In the genomic region with DNA sequence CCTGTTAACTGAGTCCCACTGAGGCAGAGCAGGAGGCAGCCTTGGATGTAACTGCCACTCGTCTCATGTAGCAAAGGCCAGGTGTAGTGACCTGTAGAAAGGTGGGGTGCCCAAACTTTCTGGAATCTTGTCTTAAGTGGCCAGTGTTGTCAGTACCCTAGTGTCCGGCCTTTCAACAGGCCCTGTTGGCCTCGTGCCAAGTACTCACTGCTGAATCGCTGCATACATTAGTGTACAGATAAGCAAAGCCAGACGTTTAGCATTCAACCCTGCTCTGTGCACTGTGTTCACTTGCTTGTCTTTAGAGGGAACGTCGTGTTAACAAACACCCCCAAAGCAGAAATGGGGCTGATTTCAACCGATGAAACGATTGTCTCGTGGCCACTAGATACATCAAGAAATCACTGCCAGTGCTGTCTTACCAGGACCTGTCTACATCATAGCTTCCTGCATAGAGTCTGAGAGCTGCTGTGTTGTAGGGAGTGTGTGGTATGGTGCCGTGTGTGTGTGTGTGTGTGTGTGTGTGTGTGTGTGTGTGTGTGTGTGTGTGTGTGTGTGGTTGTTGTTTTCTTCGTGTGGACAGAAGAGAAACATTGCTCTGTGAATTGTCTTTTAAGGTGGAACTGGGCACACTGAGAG, we compare ENCODE assay signal across 10 mouse cellular contexts. TPM values are rescaled to one million over a fixed set of nuclear protein-coding genes. Genes with fewer than 3 reads are reported as not detected.
A peak's percentile ranks its signal among the peaks of the same experiment; 100 is the strongest.
DNase-seq lines count a peak whose midpoint lies in the region; ATAC-seq lines count a peak whose summit lies in the region.
"Had no signal": no experiment of that assay in that cellular context is flagged by ENCODE, and none has a peak within 500 bp of the region (broad histone marks: within the 10 kb centered on the region; RNA-seq: fewer than 3 reads in every experiment).

No protein-coding gene starts in this region.

- H3K27ac ChIP-seq in kidney, embryonic 16.5 days (ENCODE audit: low read length) = no peak overlapping the region
- no peak overlapping the region for H3K27ac ChIP-seq in forebrain, embryonic 16.5 days (ENCODE audit: low read length)
- H3K27ac ChIP-seq in midbrain, embryonic 16.5 days (ENCODE audit: low read length) = no peak overlapping the region
- H3K27ac ChIP-seq: limb, embryonic 13.5 days had no signal

- WGBS in kidney, embryonic 16.5 days = 49% methylated on average over 12 of the region's 12 CpGs
- 11% methylated on average over 12 of the region's 12 CpGs for WGBS in forebrain, embryonic 16.5 days
- 26% methylated on average over 12 of the region's 12 CpGs for WGBS in midbrain, embryonic 16.5 days

- DNase-seq in kidney, postnatal 4 days = peak; percentile 60 to 66
- DNase-seq in embryo, embryonic 11 days = peak; percentile 71
- DNase-seq in adrenal gland, postnatal 4 days (ENCODE audit: low spot score in 2 of 2) = no peak
- no peak for DNase-seq in adrenal gland, adult 18-20 months (ENCODE audit: low spot score in 2 of 2)
- no peak for DNase-seq in cerebellum, adult 8-10 months

- H3K4me1 ChIP-seq in kidney, embryonic 16.5 days (ENCODE audit: insufficient read depth, low read length) = peaks cover 31% of the 10 kb centered on the region
- H3K4me1 ChIP-seq in forebrain, embryonic 16.5 days (replicated peaks; ENCODE audit: control insufficient read depth, insufficient read depth, low read length) = peaks cover 27% of the 10 kb centered on the region
- peaks cover 11% of the 10 kb centered on the region for H3K4me1 ChIP-seq in midbrain, embryonic 16.5 days (ENCODE audit: control insufficient read depth, insufficient read depth, low read length)

- no peaks in the 10 kb centered on the region for H3K36me3 ChIP-seq in kidney, embryonic 16.5 days (ENCODE audit: insufficient read depth, low read length)
- H3K36me3 ChIP-seq in forebrain, embryonic 16.5 days (ENCODE audit: control insufficient read depth, insufficient read depth) = no peaks in the 10 kb centered on the region
- H3K36me3 ChIP-seq in midbrain, embryonic 16.5 days (ENCODE audit: control insufficient read depth, insufficient read depth, low read length) = no peaks in the 10 kb centered on the region
- H3K36me3 ChIP-seq: limb, embryonic 13.5 days had no signal

- no peak for ATAC-seq in kidney, embryonic 16.5 days (ENCODE audit: low FRiP score, low TSS enrichment)
- ATAC-seq in forebrain, embryonic 16.5 days = peak; percentile 52
- ATAC-seq in midbrain, embryonic 16.5 days = peak; percentile 41; the same call in 1 of the 2 replicates
- ATAC-seq: Patski had no signal

- no peaks in the 10 kb centered on the region for H3K27me3 ChIP-seq in kidney, embryonic 16.5 days (ENCODE audit: insufficient read depth, low read length)
- H3K27me3 ChIP-seq in forebrain, embryonic 16.5 days (replicated peaks; ENCODE audit: control insufficient read depth, insufficient read depth, low read length) = no peaks in the 10 kb centered on the region
- H3K27me3 ChIP-seq in midbrain, embryonic 16.5 days (ENCODE audit: control insufficient read depth, insufficient read depth, low read depth, low read length) = no peaks in the 10 kb centered on the region
- H3K27me3 ChIP-seq: limb, embryonic 13.5 days; Patski had no signal

- H3K4me2 ChIP-seq in kidney, embryonic 16.5 days (replicated peaks; ENCODE audit: low read depth, low read length) = no peak overlapping the region
- no peak overlapping the region for H3K4me2 ChIP-seq in forebrain, embryonic 16.5 days (ENCODE audit: low read length)
- H3K4me2 ChIP-seq in midbrain, embryonic 16.5 days (ENCODE audit: low read length) = no peak overlapping the region
- H3K4me2 ChIP-seq: limb, embryonic 13.5 days had no signal

- H3K4me3 ChIP-seq in kidney, embryonic 16.5 days (ENCODE audit: low read length) = no peak overlapping the region
- no peak overlapping the region for H3K4me3 ChIP-seq in forebrain, embryonic 16.5 days (replicated peaks; ENCODE audit: low read length)
- H3K4me3 ChIP-seq in midbrain, embryonic 16.5 days (ENCODE audit: low read depth, low read length) = no peak overlapping the region
- H3K4me3 ChIP-seq: limb, embryonic 13.5 days had no signal

- no peak overlapping the region for H3K9ac ChIP-seq in kidney, embryonic 16.5 days (replicated peaks; ENCODE audit: low read length)
- H3K9ac ChIP-seq in forebrain, embryonic 16.5 days (replicated peaks; ENCODE audit: low read depth, low read length) = no peak overlapping the region
- no peak overlapping the region for H3K9ac ChIP-seq in midbrain, embryonic 16.5 days (ENCODE audit: low read depth, low read length)
- H3K9ac ChIP-seq: limb, embryonic 13.5 days had no signal

- no peaks in the 10 kb centered on the region for H3K9me3 ChIP-seq in kidney, embryonic 16.5 days (ENCODE audit: low read length)
- H3K9me3 ChIP-seq in forebrain, embryonic 16.5 days (ENCODE audit: control insufficient read depth, low read length) = no peaks in the 10 kb centered on the region
- H3K9me3 ChIP-seq in midbrain, embryonic 16.5 days (replicated peaks; ENCODE audit: control insufficient read depth, low read length, poor library complexity, severe bottlenecking) = no peaks in the 10 kb centered on the region
- H3K9me3 ChIP-seq: limb, embryonic 13.5 days had no signal

RNA-seq across cellular contexts. Expression of gene Ackr3, which starts 24.0 kb away (rescaled TPM):
- polyA plus RNA-seq in kidney, embryonic 16.5 days (2015; fragmentation: Nextera tagmentation; extraction: Ambion mirVana) = 51.8 and 54.0 TPM in 2 replicates
- 20.3 and 26.1 TPM in 2 replicates for polyA plus RNA-seq in forebrain, embryonic 16.5 days (2015; fragmentation: Nextera tagmentation; extraction: Ambion mirVana)
- 10.4 and 10.9 TPM in 2 replicates for polyA plus RNA-seq in midbrain, embryonic 16.5 days (2015; fragmentation: Nextera tagmentation; extraction: Ambion mirVana)
- total RNA-seq in adrenal gland, postnatal 4 days (2021) = 10 to 100 TPM; 19.5 to 22.2 TPM
- 100 to 1,000 TPM in 1 of 2 experiments, 10 to 100 TPM in 1; 60.6 to 157 TPM for total RNA-seq in adrenal gland, adult 18-20 months (2021)

Comparison
In these comparisons a context has a peak if more than half of its experiments do, and no peak if none do; other contexts are left out.
1. DNase-seq: peak in kidney, postnatal 4 days (2 of 2) and embryo, embryonic 11 days (single experiment); none in adrenal gland, postnatal 4 days (0 of 2), adrenal gland, adult 18-20 months (0 of 2) and cerebellum, adult 8-10 months (single experiment).